Mouse (Mus musculus) megakaryocyte, embryonic 14.5 days (primary cell): ENCODE measurements at regions not wholly inside any gene's neighbourhood (a gene's known extent, or its start where the extent isn't known, plus 50 kb on each side); places are given as distances from the start of the nearest gene placed in this dataset.

Experiments used
- FLI1 ChIP-seq: IDR thresholded peaks from 2 replicates; pipeline ENCODE4 v1.6.1; 2012; ENCODE audit warnings: low read length, inconsistent platforms, mixed read lengths
- GATA1 ChIP-seq: IDR thresholded peaks from 3 replicates; pipeline ENCODE4 v1.6.1; 2012; ENCODE audit warnings: mixed read lengths, low read length, inconsistent platforms, borderline replicate concordance

DNA sequence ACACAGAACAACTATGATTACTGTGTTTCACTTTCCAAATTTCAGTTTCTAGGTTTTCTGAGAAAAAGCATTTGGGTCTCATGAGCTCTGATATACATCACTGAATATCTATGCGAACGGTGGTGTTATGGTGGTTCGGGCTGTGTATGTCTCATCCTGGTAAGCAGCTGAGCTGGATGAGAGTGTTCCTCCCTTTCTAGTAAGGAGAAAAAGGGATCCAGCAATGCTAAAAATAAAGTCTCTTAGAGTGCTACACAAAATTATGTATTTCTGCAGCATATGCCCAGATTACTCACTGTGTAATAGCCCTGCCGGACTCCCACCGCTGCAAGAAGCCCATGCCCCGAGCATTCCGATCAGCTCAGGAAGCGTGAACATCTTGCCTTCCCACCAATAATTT is 173.4 kb upstream of the Ppargc1a start:
- TF ChIP-seq GATA1: no peak
- no peak for TF ChIP-seq FLI1
